Mouse (Mus musculus) small intestine, adult 2 months (tissue): ENCODE results near the gene Magi1.

Experiments
- CTCF ChIP-seq: fragments of 200-500 bp; IDR thresholded peaks from 2 replicates; pipeline ENCODE4 v1.5.1; 2012; ENCODE audit warnings: low read depth, mild to moderate bottlenecking, control low read depth, inconsistent platforms, low read length, moderate library complexity, mixed read lengths; ENCODE audit not compliant: insufficient replicate concordance, insufficient read length; ENCODE audit errors: extremely low read depth
- POLR2A ChIP-seq: fragments of 200-500 bp; IDR thresholded peaks from 2 replicates; pipeline ENCODE4 v1.6.1; 2012; ENCODE audit warnings: low read depth, mild to moderate bottlenecking, control low read depth, inconsistent platforms, low read length, moderate library complexity

DNA sequence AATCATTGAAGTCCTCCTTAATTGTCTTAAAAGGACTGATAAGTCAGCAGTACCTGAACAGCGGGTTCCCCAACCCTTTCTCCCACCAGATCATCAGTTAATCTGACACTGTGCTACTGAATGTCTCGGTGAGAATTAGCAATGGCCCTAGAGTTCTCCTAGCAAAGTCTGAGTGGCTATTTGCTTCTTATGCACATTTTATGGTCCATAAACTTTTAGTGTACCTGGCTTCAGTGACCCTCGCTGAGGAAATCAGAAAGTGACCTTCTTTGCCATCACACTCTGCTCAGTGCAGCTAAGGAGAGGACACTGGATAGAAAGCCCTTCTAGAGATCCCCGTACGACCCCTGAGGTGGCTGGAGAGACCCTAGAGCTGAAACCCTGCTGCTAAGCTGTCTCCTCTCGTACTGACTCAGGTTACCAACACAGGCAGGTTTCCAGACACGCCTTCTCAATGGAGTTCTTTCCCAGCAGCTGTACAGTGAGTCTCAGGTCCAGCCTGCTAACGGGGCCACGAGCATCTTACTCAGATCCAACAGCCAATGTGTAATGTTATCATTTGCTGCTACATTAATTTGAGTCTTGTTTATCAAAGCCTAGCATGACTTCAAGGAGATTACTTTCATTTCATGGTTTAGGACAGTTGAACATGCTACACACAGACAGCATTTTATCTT, 461.4 kb downstream of the Magi1 start:
- TF ChIP-seq CTCF (no peak), POLR2A (no peak)
